Mouse (Mus musculus) splenic B cell, adult 2 months (primary cell): Measurements from ENCODE around the gene BC034090.

ENCODE experiments used
- DNase-seq: peaks from one replicate; pipeline ENCODE4 v3.0.0-alpha.2; 2011; ENCODE audit warnings: low read depth, low spot score
- H3K27me3 ChIP-seq: 2 replicates; pipeline ENCODE4 v1.6.1; 2012; ENCODE audit warnings: mild to moderate bottlenecking, low read length, moderate library complexity, mixed read lengths; ENCODE audit not compliant: control insufficient read depth, poor library complexity, insufficient read depth, severe bottlenecking
- H3K36me3 ChIP-seq: 2 replicates; pipeline ENCODE4 v1.6.1; 2012; ENCODE audit warnings: mild to moderate bottlenecking, low read length, moderate library complexity, mixed read lengths; ENCODE audit not compliant: control insufficient read depth, poor library complexity, insufficient read depth, severe bottlenecking

Gene BC034090

GRCm38 (mm10) chr1:155215066-155215764 is 29.0 kb downstream of the BC034090 start:
- Histone ChIP-seq H3K36me3 (no peaks in the 10 kb centered on the region), H3K27me3 (no peaks in the 10 kb centered on the region)
- DNase-seq: peak; percentile 20

- Histone ChIP-seq H3K27me3 (no peaks in the 10 kb centered on the region), H3K36me3 (no peaks in the 10 kb centered on the region)
- DNase-seq: no peak
Observed at GRCm38 (mm10) chr1:155213912-155214311, 30.3 kb downstream of the BC034090 start.

- Histone ChIP-seq H3K27me3 (no peaks in the 10 kb centered on the region), H3K36me3 (no peaks in the 10 kb centered on the region)
- DNase-seq: no peak
Observed at GRCm38 (mm10) chr1:155212936-155213774, 31.1 kb downstream of the BC034090 start.

- H3K36me3 ChIP-seq: no peaks in the 10 kb centered on the region
- no peaks in the 10 kb centered on the region for H3K27me3 ChIP-seq
- no peak for DNase-seq
Observed at GRCm38 (mm10) chr1:155212493-155212892, 31.8 kb downstream of the BC034090 start.

- H3K36me3 ChIP-seq: no peaks in the 10 kb centered on the region
- no peaks in the 10 kb centered on the region for H3K27me3 ChIP-seq
- DNase-seq: no peak
Observed at GRCm38 (mm10) chr1:155212081-155212480, 32.2 kb downstream of the BC034090 start.

GRCm38 (mm10) chr1:155211017-155211416 is 33.2 kb downstream of the BC034090 start:
- Histone ChIP-seq H3K27me3 (no peaks in the 10 kb centered on the region), H3K36me3 (no peaks in the 10 kb centered on the region)

GRCm38 (mm10) chr1:155210011-155210763 is 34.1 kb downstream of the BC034090 start:
- no peaks in the 10 kb centered on the region for H3K36me3 ChIP-seq
- no peak for DNase-seq
- no peaks in the 10 kb centered on the region for H3K27me3 ChIP-seq

More at GRCm38 (mm10) chr1:155211017-155211416, 33.2 kb downstream of the BC034090 start:
- DNase-seq: no peak

- H3K36me3 ChIP-seq: no peaks in the 10 kb centered on the region
- no peaks in the 10 kb centered on the region for H3K27me3 ChIP-seq
- no peak for DNase-seq
Observed at GRCm38 (mm10) chr1:155207859-155208258, 36.4 kb downstream of the BC034090 start.

GRCm38 (mm10) chr1:155205822-155206660 is 38.2 kb downstream of the BC034090 start:
- Histone ChIP-seq H3K27me3 (no peaks in the 10 kb centered on the region), H3K36me3 (no peaks in the 10 kb centered on the region)
- no peak for DNase-seq

- DNase-seq: no peak
- Histone ChIP-seq H3K36me3 (no peaks in the 10 kb centered on the region), H3K27me3 (no peaks in the 10 kb centered on the region)
Observed at GRCm38 (mm10) chr1:155205311-155205710, 38.9 kb downstream of the BC034090 start.

GRCm38 (mm10) chr1:155204560-155205162 is 39.6 kb downstream of the BC034090 start:
- Histone ChIP-seq H3K36me3 (no peaks in the 10 kb centered on the region), H3K27me3 (no peaks in the 10 kb centered on the region)
- no peak for DNase-seq

GRCm38 (mm10) chr1:155203954-155204353 is 40.3 kb downstream of the BC034090 start:
- no peak for DNase-seq
- H3K27me3 ChIP-seq: no peaks in the 10 kb centered on the region
- H3K36me3 ChIP-seq: no peaks in the 10 kb centered on the region

GRCm38 (mm10) chr1:155203101-155203500 is 41.1 kb downstream of the BC034090 start:
- Histone ChIP-seq H3K27me3 (no peaks in the 10 kb centered on the region), H3K36me3 (no peaks in the 10 kb centered on the region)
- no peak for DNase-seq

- no peaks in the 10 kb centered on the region for H3K36me3 ChIP-seq
- H3K27me3 ChIP-seq: no peaks in the 10 kb centered on the region
- no peak for DNase-seq
Observed at GRCm38 (mm10) chr1:155202472-155202871, 41.8 kb downstream of the BC034090 start.
